Mouse (Mus musculus) heart, postnatal 0 days (tissue): ENCODE measurements around the gene Cdk14. TPM values are rescaled to one million over a fixed set of nuclear protein-coding genes. Genes with fewer than 3 reads are reported as not detected.

Source experiments
- ATAC-seq: fragments of 200-750 bp; cut with Nextera tagmentation; 2 replicates; pipeline ENCODE4 v1.8.0; 2017; ENCODE audit warnings: low read depth, moderate number of reproducible peaks, moderate library complexity; ENCODE audit not compliant: insufficient read depth
- DNase-seq: peaks from one replicate; pipeline ENCODE4 v3.0.0-alpha.2; 2016; ENCODE audit warnings: low spot score
- H3K27ac ChIP-seq: fragments of 300-500 bp; sonication (generic); 2 replicates; pipeline ENCODE4 v1.5.1; 2014; ENCODE audit warnings: low read depth, mild to moderate bottlenecking
- H3K27me3 ChIP-seq: fragments of 300-500 bp; sonication (generic); 2 replicates; pipeline ENCODE4 v1.6.1; 2014; ENCODE audit warnings: low read length, mixed read lengths; ENCODE audit not compliant: control insufficient read depth, insufficient read depth
- H3K36me3 ChIP-seq: fragments of 300-500 bp; sonication (generic); replicated peaks from 2 replicates; pipeline ENCODE4 v1.6.1; 2014; ENCODE audit warnings: low read length, mixed read lengths; ENCODE audit not compliant: control insufficient read depth, insufficient read depth
- H3K4me1 ChIP-seq: fragments of 300-500 bp; sonication (generic); 2 replicates; pipeline ENCODE4 v1.6.1; 2014; ENCODE audit warnings: antibody characterized with exemption; ENCODE audit not compliant: control insufficient read depth, insufficient read depth
- H3K4me2 ChIP-seq: fragments of 300-500 bp; sonication (generic); 2 replicates; pipeline ENCODE4 v1.6.1; 2014; ENCODE audit warnings: low read depth, mild to moderate bottlenecking, low read length, moderate library complexity
- H3K4me3 ChIP-seq: fragments of 300-500 bp; sonication (generic); 2 replicates; pipeline ENCODE4 v1.5.1; 2014; ENCODE audit warnings: low read depth, low read length
- H3K9ac ChIP-seq: fragments of 300-500 bp; sonication (generic); replicated peaks from 2 replicates; pipeline ENCODE4 v1.6.1; 2014; ENCODE audit warnings: low read depth, low read length, mixed read lengths
- H3K9me3 ChIP-seq: fragments of 300-500 bp; sonication (generic); replicated peaks from 2 replicates; pipeline ENCODE4 v1.6.1; 2016; ENCODE audit warnings: low read length; ENCODE audit not compliant: control insufficient read depth
- CTCF ChIP-seq: IDR thresholded peaks from 2 replicates; pipeline ENCODE4 v1.5.1; 2016; ENCODE audit warnings: antibody characterized with exemption, control low read depth, low read depth
- EP300 ChIP-seq: IDR thresholded peaks from 2 replicates; pipeline ENCODE4 v1.6.1; 2016; ENCODE audit warnings: antibody characterized with exemption, low read depth
- WGBS: fragments of 180-500 bp; shearing (Covaris S2); extraction: QIAGEN DNeasy Blood & Tissue Kit; methylation state at CpG from one replicate; pipeline ENCODE4 v1.1.7; 2014; 5-methylcytosine and 5-hydroxymethylcytosine counted together
- polyA plus RNA-seq: library from polyadenylated mRNA; unstranded; fragments of >200 nt; fragmentation: Nextera tagmentation; extraction: Ambion mirVana; gene quantifications from 2 replicates; pipeline ENCODE4 v1.2.1, GENCODE M21; 2015
- total RNA-seq: library from RNA; depleted of rRNA; stranded (reverse); fragments of >200 nt; gene quantifications from 2 replicates; pipeline ENCODE4 v1.2.3, GENCODE M21; 2014; ENCODE audit warnings: low replicate concordance

The Cdk14 gene
- total and polyA plus RNA-seq, 2 experiments from 2014 or later = 5.8 to 17.5 TPM

DNA sequence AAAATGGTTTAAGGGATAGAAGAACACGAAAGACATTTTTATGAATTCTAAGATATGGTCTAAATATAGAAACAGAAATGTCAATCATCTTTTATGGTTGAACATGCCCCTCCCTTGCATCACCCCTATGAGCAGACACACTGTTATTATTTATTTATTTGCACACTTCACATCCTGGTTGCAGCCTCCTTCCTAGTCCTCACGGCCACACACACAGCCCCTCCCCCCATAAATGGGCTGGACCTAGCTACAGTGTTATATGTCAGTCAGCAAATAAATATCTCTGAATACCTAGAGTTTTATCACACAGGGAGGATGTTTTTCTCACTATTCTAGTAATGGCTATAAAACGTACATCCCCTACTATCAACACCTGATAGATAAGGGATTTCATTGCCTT lies 633.3 kb downstream of the Cdk14 start:
- DNase-seq (no peak), ATAC-seq (no peak)
- Histone ChIP-seq H3K27ac (no peak overlapping the region), H3K4me1 (no peaks in the 10 kb centered on the region; the same call in 1 of the 2 replicates), H3K9ac (no peak overlapping the region), H3K36me3 (no peaks in the 10 kb centered on the region), H3K9me3 (no peaks in the 10 kb centered on the region), H3K4me2 (no peak overlapping the region), H3K4me3 (no peak overlapping the region), H3K27me3 (no peaks in the 10 kb centered on the region)
- WGBS = 49% methylated on average over 3 of the region's 3 CpGs
- TF ChIP-seq EP300 (no peak), CTCF (no peak)

DNA sequence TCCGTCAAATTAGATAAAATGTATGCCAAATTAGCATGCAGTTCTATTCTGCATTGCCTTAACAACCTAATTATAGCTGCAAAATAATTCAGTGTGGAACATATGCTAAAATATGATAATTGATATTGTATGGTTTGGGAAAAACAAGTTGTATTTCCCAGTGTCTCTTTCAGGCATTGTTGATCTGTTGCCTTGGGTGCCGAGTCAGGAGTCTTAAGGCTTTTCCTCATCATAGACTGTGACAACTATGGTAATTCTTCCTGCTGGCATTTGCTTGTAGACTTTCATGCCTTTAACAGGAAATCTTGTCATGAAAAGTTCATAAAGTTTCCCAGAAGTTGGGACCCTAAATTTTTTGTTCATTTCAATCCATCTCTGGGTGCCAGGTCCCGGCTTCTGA lies 641.8 kb downstream of the Cdk14 start:
- DNase-seq (no peak), ATAC-seq (no peak)
- Histone ChIP-seq H3K36me3 (no peaks in the 10 kb centered on the region), H3K4me3 (no peak overlapping the region), H3K9ac (no peak overlapping the region), H3K27me3 (no peaks in the 10 kb centered on the region), H3K4me2 (no peak overlapping the region), H3K9me3 (no peaks in the 10 kb centered on the region), H3K4me1 (no peaks in the 10 kb centered on the region), H3K27ac (no peak overlapping the region)
- TF ChIP-seq CTCF = no peak
- no peak for TF ChIP-seq EP300
- 78% methylated on average over 3 of the region's 3 CpGs for WGBS

- Histone ChIP-seq H3K27me3 (no peaks in the 10 kb centered on the region), H3K9ac (no peak overlapping the region), H3K4me1 (no peaks in the 10 kb centered on the region), H3K27ac (no peak overlapping the region), H3K9me3 (no peaks in the 10 kb centered on the region), H3K4me3 (no peak overlapping the region), H3K36me3 (no peaks in the 10 kb centered on the region), H3K4me2 (no peak overlapping the region)
- WGBS = 70% methylated on average over 2 of the region's 2 CpGs
- TF ChIP-seq EP300 (no peak), CTCF (no peak)
- DNase-seq (no peak), ATAC-seq (no peak)
Measured at GRCm38 (mm10) chr5:4776495-4776894, 643.6 kb downstream of the Cdk14 start.

DNA sequence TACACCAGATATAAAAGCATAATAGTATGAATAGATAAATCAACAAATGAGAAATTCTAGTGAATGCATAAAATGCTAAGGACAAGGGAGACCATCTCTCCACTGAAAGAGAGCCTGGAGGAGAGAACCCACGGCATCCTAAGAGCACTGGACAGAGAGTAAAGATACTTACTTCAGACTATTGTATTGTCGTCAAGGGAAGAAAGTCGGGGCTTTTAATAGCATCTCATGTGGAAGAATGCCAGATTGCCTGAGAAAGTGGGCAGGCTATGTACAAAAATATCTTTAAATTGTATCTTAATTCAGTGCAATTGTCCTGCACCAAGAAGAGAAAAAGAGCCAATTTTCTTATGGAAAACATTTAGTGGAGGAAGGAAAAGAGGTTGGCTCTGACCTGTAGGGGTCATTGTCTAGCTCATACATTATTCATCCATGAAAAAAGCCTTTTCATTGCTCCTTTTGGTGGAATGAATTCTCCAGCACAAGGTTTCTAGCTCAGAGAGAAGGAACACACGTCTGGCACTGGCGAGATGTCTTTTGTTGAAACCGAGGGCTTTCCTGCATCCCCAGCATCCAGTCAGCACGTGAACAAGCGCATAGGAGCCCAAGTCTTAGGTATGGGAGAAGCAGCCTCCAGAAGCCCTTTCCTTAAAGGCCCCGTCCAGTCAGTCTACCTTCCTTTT lies 646.9 kb downstream of the Cdk14 start:
- no peaks in the 10 kb centered on the region for H3K4me1 ChIP-seq
- WGBS = 46% methylated on average over 9 of the region's 9 CpGs
- no peak overlapping the region for H3K9ac ChIP-seq
- no peak overlapping the region for H3K4me2 ChIP-seq
- H3K27ac ChIP-seq = no peak overlapping the region
- no peaks in the 10 kb centered on the region for H3K27me3 ChIP-seq
- no peaks in the 10 kb centered on the region for H3K9me3 ChIP-seq
- H3K4me3 ChIP-seq = no peak overlapping the region
- ATAC-seq (no peak), DNase-seq (no peak)
- H3K36me3 ChIP-seq = no peaks in the 10 kb centered on the region
- TF ChIP-seq CTCF = no peak
- TF ChIP-seq EP300 = no peak

- ATAC-seq (no peak), DNase-seq (no peak)
- 68% methylated on average over 1 of the region's 1 CpGs for WGBS
- no peaks in the 10 kb centered on the region for H3K27me3 ChIP-seq
- H3K9ac ChIP-seq = no peak overlapping the region
- no peak overlapping the region for H3K4me3 ChIP-seq
- no peaks in the 10 kb centered on the region for H3K4me1 ChIP-seq
- no peak overlapping the region for H3K4me2 ChIP-seq
- H3K36me3 ChIP-seq = no peaks in the 10 kb centered on the region
- TF ChIP-seq CTCF (no peak), EP300 (no peak)
- no peak overlapping the region for H3K27ac ChIP-seq
- no peaks in the 10 kb centered on the region for H3K9me3 ChIP-seq
Measured at GRCm38 (mm10) chr5:4770609-4771008, 649.5 kb downstream of the Cdk14 start.

- Histone ChIP-seq H3K36me3 (no peaks in the 10 kb centered on the region), H3K4me2 (no peak overlapping the region), H3K4me1 (no peaks in the 10 kb centered on the region), H3K9me3 (no peaks in the 10 kb centered on the region), H3K27me3 (no peaks in the 10 kb centered on the region), H3K4me3 (no peak overlapping the region), H3K27ac (no peak overlapping the region), H3K9ac (no peak overlapping the region)
- no peak for TF ChIP-seq EP300
- TF ChIP-seq CTCF = no peak
- DNase-seq = no peak
- ATAC-seq = no peak
- 28% methylated on average over 2 of the region's 2 CpGs for WGBS
Measured at GRCm38 (mm10) chr5:4767896-4768295, 652.2 kb downstream of the Cdk14 start.
